Mouse (Mus musculus): ENCODE data around the gene Slc6a2.

- TF ChIP-seq TAL1 (IDR thresholded peaks at IDR 0.05; ENCODE audit: low read length) = no peak
- TF ChIP-seq GATA1 (IDR thresholded peaks at IDR 0.05; ENCODE audit: low read length) = no peak
Observed at GRCm38 (mm10) chr8:92938056-92938455, 21.8 kb upstream of the Slc6a2 start.
